Mouse (Mus musculus) natural killer cell, adult 2 months (primary cell): ENCODE results near the gene Mst1.

ENCODE experiments used
- DNase-seq, 2 experiments: peaks; one replicate each; pipeline ENCODE4 v3.0.0; 2022; ENCODE audit warnings: low spot score in 2 of 2

Mst1 gene

GRCm38 (mm10) chr9:108095518-108095917 lies 15.3 kb downstream of the Mst1 start:
- DNase-seq: peak; percentile 55 to 66

GRCm38 (mm10) chr9:108095949-108096712 lies 15.9 kb downstream of the Mst1 start:
- DNase-seq: no peak

GRCm38 (mm10) chr9:108099619-108100018 lies 19.4 kb downstream of the Mst1 start:
- no peak for DNase-seq

GRCm38 (mm10) chr9:108104766-108105548 lies 24.7 kb downstream of the Mst1 start:
- DNase-seq: peak; percentile 59 to 60

GRCm38 (mm10) chr9:108105549-108105863 lies 25.3 kb downstream of the Mst1 start:
- no peak for DNase-seq

GRCm38 (mm10) chr9:108106090-108106489 lies 25.9 kb downstream of the Mst1 start:
- no peak for DNase-seq

- DNase-seq: no peak
Observed at GRCm38 (mm10) chr9:108107867-108108266, 27.6 kb downstream of the Mst1 start.

- DNase-seq: no peak
Observed at GRCm38 (mm10) chr9:108110160-108110559, 29.9 kb downstream of the Mst1 start.

- no peak for DNase-seq
Observed at GRCm38 (mm10) chr9:108111101-108111592, 30.9 kb downstream of the Mst1 start.

GRCm38 (mm10) chr9:108111593-108112121 lies 31.4 kb downstream of the Mst1 start:
- no peak for DNase-seq

- DNase-seq: no peak
Observed at GRCm38 (mm10) chr9:108112719-108113340, 32.6 kb downstream of the Mst1 start.

GRCm38 (mm10) chr9:108115290-108116077 lies 35.2 kb downstream of the Mst1 start:
- no peak for DNase-seq

GRCm38 (mm10) chr9:108117143-108117542 lies 36.9 kb downstream of the Mst1 start:
- no peak for DNase-seq

- no peak for DNase-seq
Observed at GRCm38 (mm10) chr9:108119891-108120411, 39.7 kb downstream of the Mst1 start.

GRCm38 (mm10) chr9:108120671-108121070 lies 40.4 kb downstream of the Mst1 start:
- DNase-seq: peak; percentile 84 to 89

- no peak for DNase-seq
Observed at GRCm38 (mm10) chr9:108121170-108121969, 41.1 kb downstream of the Mst1 start.

GRCm38 (mm10) chr9:108123916-108124315 lies 43.7 kb downstream of the Mst1 start:
- no peak for DNase-seq

- DNase-seq: no peak
Observed at GRCm38 (mm10) chr9:108125731-108126130, 45.5 kb downstream of the Mst1 start.

GRCm38 (mm10) chr9:108126436-108127180 lies 46.4 kb downstream of the Mst1 start:
- no peak for DNase-seq

- no peak for DNase-seq
Observed at GRCm38 (mm10) chr9:108128248-108128647, 48.0 kb downstream of the Mst1 start.
